Mouse (Mus musculus) neural tube, embryonic 10.5 days (tissue): ENCODE measurements around the gene Adtrp.

Source experiments
- DNase-seq: peaks from one replicate; pipeline ENCODE4 v3.0.0-alpha.2; 2017; ENCODE audit warnings: low spot score; ENCODE audit errors: extremely low spot score

The Adtrp gene

DNA sequence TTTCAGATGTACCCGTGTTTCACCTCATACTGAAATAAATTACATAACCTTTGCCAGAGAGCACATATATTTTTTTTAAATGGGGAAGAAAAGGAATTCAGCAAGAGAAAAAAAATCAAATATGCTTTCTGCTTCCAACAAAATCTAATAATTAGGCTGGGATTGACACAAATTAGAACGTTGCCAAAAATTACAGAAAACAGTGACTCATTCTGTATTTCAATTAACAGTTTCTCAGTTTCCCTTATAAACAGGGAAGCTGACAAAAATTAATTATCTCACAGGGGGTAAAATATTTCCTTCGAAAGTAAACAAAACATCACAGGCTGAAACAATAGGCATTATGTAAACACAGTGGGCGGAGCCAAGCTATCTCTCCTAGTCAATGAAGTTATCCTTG is 67.2 kb downstream of the Adtrp start:
- DNase-seq = no peak

DNA sequence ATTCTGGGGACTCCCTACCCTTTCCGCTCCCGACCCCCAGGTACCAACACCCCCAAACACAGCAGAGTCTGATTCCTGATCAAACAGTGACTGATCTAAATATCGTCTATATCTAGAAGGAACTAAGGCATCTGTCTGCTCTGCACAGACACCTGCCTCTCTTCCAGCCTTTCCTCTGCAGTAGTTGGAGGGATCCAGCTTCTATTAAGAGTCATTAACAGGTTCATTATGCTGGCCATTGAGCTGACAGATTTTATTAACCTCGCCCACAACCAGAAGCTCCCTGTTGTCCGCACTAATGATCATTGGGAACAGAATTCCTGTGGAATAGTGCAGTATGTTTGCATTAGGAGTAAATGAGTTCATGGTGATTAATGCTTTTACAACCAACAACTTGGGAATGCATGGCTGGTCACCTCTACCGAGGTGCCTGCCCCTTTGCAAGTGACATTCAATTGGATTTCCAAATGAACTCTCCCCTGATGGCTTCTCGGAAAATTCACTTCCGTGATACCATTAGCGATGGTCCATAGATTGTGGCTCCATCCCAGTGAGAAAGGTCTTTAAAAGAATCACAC is 67.8 kb downstream of the Adtrp start:
- no peak for DNase-seq

DNA sequence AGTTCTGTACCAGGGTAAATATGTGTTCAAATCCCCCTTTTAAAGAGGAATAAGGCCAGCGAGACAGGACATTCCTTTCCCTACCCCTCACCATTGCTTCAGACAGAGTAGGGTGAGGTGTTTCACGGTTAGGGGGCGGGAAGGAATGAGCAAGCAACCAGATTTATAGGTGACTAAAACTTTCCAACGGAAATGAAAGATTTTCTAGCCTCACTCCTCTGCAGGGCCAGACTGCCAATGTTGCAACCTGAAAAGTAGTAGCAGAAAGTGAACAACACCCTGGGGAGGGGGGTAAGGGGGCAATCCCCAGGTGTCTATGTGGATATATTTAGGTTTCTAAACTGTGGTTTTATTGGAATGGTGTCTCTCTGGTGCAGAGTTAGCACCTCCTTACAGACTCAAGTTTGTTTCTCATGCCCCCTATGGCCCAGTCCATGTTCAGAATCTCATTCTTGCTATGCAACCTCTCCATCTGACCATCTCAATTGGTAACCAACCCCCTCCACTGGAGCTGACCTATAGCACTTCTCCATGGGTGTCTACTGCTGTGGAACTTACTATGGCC is 73.6 kb downstream of the Adtrp start:
- no peak for DNase-seq

DNA sequence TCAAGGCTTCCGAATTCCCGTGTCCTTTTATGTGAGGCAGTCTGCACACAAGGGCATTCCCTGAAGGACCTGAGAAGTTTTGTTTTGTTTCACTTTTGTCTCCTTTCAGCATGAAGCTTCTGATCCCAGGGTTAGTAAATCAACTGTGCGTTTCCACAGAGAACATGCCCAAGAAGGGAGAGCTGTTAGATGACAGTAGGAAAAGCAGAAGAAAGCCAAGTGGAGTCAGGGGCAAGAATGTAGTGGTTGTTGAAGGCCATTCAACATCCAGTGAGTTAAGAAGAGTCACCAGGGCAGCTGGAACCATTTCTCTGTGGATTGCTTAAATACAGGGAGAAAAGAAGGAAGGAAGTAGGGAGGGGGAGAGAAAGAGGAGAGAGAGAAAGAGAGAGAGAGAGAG is 76.4 kb downstream of the Adtrp start:
- no peak for DNase-seq

DNA sequence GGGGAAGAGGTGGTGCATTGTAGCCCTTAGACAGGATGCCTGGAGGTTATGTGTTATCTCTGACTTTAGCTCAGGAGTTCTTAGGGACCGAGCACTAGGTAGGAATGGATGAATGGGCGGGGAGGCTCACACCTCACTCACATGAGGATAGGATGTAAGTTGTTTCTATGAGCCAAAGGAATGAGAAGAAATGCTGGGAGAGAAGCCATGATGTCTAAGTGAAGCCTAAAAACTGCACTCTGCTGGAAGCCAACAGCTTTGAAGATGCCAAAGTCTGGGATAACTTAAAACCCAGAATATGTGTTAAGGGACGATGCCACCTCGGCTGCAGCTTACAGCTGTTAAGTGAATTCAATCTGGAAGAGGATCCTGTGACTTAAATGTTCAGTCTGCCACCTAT is 79.5 kb downstream of the Adtrp start:
- no peak for DNase-seq

DNA sequence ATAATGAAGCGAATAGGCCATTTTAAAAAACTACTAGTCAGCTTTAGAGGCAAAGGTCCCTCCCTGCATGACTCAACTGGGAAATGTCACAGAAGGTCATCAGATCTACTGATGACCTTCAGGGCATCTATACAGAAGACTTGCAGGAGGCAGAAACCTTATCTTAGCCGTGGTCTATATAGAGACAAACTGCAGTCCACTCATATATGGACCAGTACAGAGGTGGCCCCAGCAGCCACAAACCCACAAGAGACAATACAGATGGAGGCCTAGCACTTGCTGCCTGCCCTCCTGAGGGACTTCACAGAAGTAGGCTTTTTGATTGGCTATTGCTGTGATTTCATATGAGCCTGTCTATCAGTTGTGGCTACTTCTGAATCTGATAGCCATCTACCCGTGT is 85.5 kb downstream of the Adtrp start:
- no peak for DNase-seq

DNA sequence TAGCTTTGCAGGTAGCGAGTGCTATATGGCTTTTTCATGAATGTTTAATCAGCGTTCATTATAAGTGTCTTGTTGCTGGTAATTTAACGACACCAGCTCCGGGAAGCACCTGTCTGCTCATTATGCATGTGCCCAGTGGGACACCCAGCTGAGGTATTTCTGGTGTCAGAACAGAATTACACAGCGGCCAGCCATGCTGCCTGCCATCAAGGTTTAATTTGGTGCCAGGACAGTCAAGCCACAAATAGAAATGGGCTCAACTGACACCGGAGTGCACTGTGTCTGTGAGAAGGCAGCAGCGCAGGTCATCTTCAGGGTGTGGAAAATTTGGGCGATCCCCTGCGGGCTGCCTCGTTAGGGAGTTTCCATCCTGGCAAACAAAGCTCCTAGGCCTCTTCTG is 87.0 kb downstream of the Adtrp start:
- DNase-seq = no peak

DNA sequence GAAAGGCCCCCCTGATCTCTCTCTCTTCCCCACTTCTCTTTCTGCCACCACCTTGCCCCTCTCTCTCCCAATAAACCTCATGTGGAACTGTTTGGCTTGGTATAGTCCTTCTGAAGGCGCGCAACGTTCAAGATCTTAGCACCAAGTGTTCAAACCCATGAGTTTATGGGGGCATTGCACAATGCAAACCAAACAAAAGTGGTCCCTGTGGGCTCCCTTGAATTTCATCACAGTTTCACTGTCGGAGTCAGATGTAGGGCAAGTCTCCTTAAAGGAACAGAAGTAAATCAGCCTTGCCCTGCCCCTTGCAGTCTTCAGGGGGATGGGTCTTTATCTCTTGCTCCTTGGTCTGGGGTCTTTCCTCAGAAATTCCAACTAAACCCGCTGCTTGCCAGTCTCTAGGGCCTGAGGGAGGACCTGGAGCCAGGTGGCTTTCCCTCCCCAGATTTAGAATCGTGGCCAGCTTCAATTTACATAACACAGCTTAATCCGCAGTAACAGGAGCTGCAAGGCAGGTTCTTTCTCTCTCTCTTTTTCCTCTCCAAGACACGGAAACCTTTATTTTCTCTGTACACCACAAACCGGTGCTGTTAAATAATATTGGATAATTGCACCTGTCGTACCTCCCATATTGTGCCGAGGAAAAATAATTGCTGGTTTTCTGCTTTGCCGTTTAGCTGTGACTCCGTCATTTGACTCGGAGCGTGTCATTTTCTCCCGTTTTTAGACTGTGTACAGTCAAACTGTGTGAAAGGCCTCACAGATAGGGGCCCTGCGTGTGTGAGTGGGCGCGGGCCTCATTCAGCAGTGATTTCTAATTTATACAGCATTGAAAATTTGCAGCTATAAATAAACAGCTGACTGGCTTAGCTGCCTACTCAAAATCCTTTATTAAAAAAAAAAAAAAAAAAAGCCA is 88.7 kb downstream of the Adtrp start:
- no peak for DNase-seq

DNA sequence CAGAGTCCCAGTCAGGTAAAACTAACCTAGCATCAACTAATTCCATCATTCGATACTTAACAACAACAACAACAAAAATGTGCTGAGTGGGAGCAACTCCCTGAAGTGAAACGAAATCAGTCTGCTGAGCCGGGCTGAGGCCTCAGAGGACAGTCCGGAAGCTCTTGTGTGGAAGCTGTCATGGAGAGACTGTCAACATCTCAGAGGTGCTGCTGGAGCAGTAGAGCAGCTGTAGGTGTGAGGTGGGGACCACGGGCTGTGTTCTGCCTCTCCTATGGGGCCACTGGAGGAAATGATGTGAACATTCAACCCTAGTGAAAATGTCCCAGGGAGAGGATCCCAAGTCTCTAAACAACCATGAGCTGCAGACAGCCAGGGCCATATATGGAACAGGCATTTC is 94.4 kb downstream of the Adtrp start:
- DNase-seq = no peak

DNA sequence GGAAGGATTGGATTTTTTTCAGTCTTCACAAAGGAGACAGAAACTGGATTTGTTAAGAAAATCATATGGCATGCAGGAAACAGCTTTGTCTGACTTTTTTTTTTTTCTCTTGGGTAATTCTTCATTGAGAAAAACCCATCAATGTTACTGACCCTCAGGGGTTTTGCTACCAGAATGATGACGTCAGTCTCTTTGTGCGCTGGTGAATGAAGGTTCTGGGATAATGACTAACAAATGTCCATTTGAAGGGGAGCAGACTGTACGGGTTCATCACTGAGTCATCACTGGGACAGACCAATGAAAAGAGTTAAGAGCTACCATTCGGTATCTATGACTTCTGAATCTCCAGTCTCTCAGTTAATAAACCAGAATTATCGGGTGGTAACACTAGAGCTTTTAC is 97.0 kb downstream of the Adtrp start:
- DNase-seq = no peak

DNA sequence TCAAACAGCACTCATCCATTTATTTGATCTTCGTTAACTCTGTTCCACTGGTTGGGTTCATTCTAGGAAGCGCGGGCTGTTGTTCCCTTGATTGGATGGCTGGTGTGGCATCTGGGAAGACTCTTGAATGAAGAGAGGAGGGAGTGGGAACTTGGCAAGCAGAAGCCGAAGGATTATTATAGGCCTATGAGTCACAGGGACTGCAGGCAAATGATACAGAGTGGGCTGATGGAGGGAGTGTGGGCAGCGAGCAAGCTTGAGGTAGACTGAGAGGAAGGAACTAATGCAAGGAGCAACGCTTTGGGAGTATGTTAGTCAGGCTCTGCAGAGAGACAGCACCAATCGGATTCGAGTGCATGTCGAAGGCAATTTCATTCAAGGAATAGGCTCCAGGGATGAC is 98.6 kb downstream of the Adtrp start:
- DNase-seq = no peak

DNA sequence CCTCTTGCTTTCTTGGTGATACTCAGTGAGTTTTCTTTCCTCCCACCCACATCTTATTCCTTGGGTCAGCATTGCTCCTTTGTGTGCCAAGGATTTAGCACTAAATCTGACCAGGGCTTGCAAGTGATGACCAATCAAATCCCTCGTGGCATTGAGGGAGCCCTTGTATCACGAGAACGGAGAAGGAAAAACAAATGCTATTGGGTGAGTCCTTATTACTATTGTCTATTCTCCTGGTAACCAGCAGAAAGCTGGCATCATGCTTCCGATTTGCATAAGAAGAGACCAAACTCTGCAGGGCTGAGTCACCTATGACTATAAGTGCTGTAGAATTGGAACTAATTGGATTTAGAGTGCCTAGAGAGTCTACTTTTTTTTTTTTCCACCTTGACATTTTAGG is 99.8 kb downstream of the Adtrp start:
- DNase-seq = no peak

DNA sequence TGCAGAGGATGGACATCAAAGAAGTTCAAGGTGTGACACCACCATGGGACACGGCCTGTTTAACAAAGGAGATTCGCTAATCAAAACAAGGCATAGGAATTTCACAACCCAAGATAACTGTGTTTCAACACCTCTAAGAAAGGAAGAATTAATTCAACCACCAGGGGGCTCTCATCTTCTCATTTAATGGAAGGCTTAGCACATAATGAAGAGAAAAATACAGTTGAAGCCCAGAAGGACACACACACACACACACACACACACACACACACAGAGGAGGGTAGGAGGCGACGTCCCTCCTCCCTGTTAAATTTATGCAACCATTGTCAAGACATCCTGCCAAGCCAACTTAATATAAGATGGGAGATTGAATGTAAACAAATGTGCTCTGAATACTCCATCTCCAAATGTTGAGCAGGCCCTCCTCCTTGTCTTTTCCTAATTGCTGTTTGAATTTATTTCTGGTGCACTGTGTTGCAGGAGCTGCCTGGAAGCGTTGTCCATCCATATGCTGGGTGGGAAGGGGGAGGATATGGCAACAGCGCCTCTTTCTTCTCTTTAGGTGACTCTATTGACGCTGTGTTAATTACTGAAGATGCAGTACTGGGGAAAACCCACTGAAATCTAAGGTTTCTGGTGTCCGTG is 100.4 kb downstream of the Adtrp start:
- DNase-seq = peak; percentile 16

DNA sequence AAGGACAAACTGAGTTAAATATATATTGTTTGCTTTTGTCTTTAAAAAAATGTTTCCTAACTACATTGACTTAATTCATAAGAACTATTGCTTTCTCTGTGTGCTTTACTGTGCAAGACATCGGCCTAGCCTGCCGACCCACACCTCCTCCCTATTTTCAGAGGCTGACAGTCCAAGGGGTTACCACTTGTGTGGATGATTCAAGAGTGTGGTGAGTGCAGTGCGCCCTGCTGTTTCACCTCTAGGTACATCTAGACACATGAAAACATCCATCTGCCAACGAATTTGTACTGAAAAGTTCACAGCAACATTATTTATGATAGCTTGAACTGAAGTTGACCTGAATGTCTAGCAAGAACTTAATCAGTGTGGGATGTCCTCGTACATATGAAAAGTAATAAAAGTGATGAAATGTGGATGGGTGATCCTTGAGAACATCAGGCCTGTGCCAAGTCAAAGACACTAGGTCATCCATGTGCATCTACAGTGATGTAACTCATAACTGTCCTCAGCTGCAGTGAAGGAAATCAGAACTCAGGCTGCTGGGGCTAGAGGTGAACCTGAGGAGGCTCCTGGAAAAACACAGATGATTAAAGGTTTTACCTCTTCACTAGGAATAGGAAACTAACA is 106.9 kb downstream of the Adtrp start:
- no peak for DNase-seq

DNA sequence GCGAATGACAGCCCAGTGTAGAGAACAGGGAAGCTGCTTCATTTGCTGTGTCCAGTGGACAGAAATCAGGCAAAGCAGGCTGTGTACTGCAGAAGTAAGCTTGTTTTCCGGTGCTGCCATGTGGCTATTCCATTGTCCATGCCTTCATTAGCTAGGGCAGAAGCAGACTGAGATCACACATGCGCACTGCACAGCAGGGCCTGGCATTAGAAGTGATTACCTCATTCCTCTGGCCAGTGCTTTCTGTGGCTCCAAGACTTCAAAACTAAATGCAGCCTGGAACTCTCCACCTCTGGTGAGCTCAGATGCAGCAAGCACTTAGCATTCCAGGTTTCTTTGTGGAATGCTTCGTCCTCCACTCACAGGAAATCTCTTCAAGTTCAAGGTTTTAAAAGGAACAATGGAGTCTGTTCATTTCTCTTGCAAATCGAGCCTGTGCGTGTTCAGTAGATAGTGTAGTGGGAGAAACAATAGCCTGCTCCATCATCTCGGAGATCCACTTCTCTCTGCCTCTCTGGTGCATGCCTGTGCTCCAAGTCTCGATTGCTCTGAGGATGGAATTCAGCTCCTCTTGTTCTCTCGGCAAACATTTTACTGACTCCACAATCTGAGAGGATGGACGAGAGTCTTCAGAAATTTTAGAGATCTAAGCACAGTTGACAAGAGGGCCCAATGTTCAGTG is 109.7 kb downstream of the Adtrp start:
- DNase-seq = no peak

DNA sequence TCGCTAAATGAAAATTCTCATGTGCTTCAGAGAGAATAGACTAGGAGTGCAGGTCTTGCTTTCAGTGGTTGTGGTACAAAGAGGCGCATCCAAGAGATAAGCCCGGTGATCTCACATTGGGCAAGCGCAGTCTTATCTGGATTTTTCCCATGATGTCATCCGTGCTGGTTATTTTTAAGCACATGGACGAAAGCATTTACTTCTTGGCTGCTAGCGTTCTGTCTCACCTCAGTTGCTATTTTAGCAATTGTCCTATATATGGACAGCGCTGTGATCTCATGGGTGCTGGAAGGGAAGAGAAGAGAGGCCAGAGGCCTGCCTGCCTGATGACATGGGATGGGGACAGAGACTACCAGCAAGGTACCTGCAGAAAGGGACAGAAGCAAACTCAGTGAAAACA is 117.8 kb downstream of the Adtrp start:
- DNase-seq = no peak

DNA sequence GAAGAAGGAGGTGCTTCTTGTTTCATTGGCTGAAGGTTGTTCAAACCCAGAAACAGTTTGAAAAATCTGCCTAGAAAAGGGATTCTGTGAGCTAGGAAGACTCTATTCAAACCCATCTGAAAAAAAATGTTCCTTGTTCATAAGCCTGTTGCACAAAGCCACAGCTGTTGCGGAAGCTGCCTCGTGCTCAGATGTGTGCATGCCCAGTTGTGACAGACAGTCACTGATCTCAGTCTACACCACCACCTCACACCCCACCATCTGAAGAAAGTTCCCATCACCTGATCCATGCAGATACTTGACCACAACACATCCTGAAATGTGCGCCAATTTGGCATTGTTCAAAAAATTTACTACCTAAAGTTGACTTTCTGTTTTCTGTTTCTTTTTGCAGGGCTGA is 119.7 kb downstream of the Adtrp start:
- no peak for DNase-seq

DNA sequence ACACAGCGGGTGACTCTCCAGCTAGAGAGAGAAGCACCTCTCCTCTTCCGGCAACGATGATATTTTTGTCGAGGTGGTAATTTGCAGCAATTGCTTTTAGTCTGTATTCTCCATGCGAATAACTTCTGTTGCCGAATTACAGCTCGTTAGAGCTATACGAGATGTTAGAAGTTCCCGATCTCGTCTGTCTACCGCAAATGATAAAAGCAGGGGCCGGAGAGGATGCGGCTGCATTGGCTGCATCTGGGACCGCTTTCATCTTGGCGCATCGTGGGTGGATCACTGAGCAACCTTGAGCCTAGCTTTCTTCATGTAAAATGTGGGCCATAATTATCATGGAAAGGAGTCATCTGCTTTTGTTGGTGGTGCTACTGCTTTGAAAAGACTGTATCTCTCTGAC is 128.2 kb downstream of the Adtrp start:
- no peak for DNase-seq

DNA sequence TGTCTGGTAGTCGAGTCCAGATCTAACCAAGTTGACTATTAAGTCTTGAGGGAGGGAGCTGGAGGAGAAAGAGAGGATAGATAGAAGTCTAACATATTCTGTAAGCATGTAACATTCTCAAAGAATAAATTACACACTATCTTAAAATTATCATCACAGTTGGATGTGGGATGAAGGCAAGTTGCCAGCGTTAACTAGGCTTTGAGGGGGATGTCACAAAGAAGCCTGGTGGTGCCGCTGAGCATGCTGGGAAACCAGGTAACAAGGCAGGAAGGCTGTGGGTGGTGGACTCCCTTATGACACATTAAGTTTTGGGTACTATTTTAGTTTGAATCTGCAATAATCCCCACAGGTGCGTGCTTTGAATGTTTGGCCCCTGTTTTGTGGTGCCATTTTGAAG is 129.4 kb downstream of the Adtrp start:
- no peak for DNase-seq
